Mouse (Mus musculus): Measurements from ENCODE around the gene Pygo2. TPM values are rescaled to one million over a fixed set of nuclear protein-coding genes. Genes with fewer than 3 reads are reported as not detected.

Pygo2 gene
- total RNA-seq, 2 experiments from 2014 or later: 5.6 to 11.5 TPM

Other genes starting within 250 kb of the Pygo2 start
- gene Fam189b, start 247.1 kb upstream of the Pygo2 start, total RNA-seq (2015; ENCODE audit: low replicate concordance): 3.3 and 18.6 TPM in 2 replicates
- 1.8 TPM in 1 of 2 replicates, not detected in the other for gene Fam189b, start 247.1 kb upstream of the Pygo2 start, total RNA-seq (2017; ENCODE audit: low replicate concordance)
- gene Gba, start 227.3 kb upstream of the Pygo2 start, total RNA-seq (2015; ENCODE audit: low replicate concordance): 11.1 and 18.8 TPM in 2 replicates
- gene Gba, start 227.3 kb upstream of the Pygo2 start, total RNA-seq (2017; ENCODE audit: low replicate concordance): 12.9 and 13.2 TPM in 2 replicates
- gene Thbs3, start 215.0 kb upstream of the Pygo2 start, total RNA-seq (2015; ENCODE audit: low replicate concordance): not detected in 2 replicates
- gene Thbs3, start 215.0 kb upstream of the Pygo2 start, total RNA-seq (2017; ENCODE audit: low replicate concordance): 1.7 TPM in 1 of 2 replicates, not detected in the other
- gene Mtx1, start 203.1 kb upstream of the Pygo2 start, total RNA-seq (2015; ENCODE audit: low replicate concordance): 4.0 and 13.4 TPM in 2 replicates
- 8.6 and 13.4 TPM in 2 replicates for gene Mtx1, start 203.1 kb upstream of the Pygo2 start, total RNA-seq (2017; ENCODE audit: low replicate concordance)
- gene Muc1, start 201.2 kb upstream of the Pygo2 start, total RNA-seq (2015; ENCODE audit: low replicate concordance): not detected in 2 replicates
- not detected in 2 replicates for gene Muc1, start 201.2 kb upstream of the Pygo2 start, total RNA-seq (2017; ENCODE audit: low replicate concordance)
- 47.0 and 49.8 TPM in 2 replicates for gene Krtcap2, start 184.2 kb upstream of the Pygo2 start, total RNA-seq (2015; ENCODE audit: low replicate concordance)
- 17.8 and 31.8 TPM in 2 replicates for gene Krtcap2, start 184.2 kb upstream of the Pygo2 start, total RNA-seq (2017; ENCODE audit: low replicate concordance)
- not detected in 2 replicates for gene Trim46, start 183.9 kb upstream of the Pygo2 start, total RNA-seq (2015; ENCODE audit: low replicate concordance)
- gene Trim46, start 183.9 kb upstream of the Pygo2 start, total RNA-seq (2017; ENCODE audit: low replicate concordance): not detected in 2 replicates
- 16.1 and 42.3 TPM in 2 replicates for gene Dpm3, start 170.9 kb upstream of the Pygo2 start, total RNA-seq (2015; ENCODE audit: low replicate concordance)
- gene Dpm3, start 170.9 kb upstream of the Pygo2 start, total RNA-seq (2017; ENCODE audit: low replicate concordance): 4.3 TPM in 1 of 2 replicates, not detected in the other
- gene Slc50a1, start 159.6 kb upstream of the Pygo2 start, total RNA-seq (2015; ENCODE audit: low replicate concordance): 8.8 and 12.9 TPM in 2 replicates
- gene Slc50a1, start 159.6 kb upstream of the Pygo2 start, total RNA-seq (2017; ENCODE audit: low replicate concordance): 10.9 and 11.5 TPM in 2 replicates
- gene Efna1, start 149.1 kb upstream of the Pygo2 start, total RNA-seq (2015; ENCODE audit: low replicate concordance): not detected in 2 replicates
- not detected in 2 replicates for gene Efna1, start 149.1 kb upstream of the Pygo2 start, total RNA-seq (2017; ENCODE audit: low replicate concordance)
- gene Efna3, start 107.2 kb upstream of the Pygo2 start, total RNA-seq (2015; ENCODE audit: low replicate concordance): not detected in 2 replicates
- gene Efna3, start 107.2 kb upstream of the Pygo2 start, total RNA-seq (2017; ENCODE audit: low replicate concordance): not detected in 2 replicates
- gene Efna4, start 92.2 kb upstream of the Pygo2 start, total RNA-seq (2015; ENCODE audit: low replicate concordance): not detected in 2 replicates
- not detected in 2 replicates for gene Efna4, start 92.2 kb upstream of the Pygo2 start, total RNA-seq (2017; ENCODE audit: low replicate concordance)
- gene Adam15, start 80.2 kb upstream of the Pygo2 start, total RNA-seq (2015; ENCODE audit: low replicate concordance): 25.3 and 34.2 TPM in 2 replicates
- gene Adam15, start 80.2 kb upstream of the Pygo2 start, total RNA-seq (2017; ENCODE audit: low replicate concordance): 5.0 and 14.1 TPM in 2 replicates
- gene Dcst2, start 68.2 kb upstream of the Pygo2 start, total RNA-seq (2015; ENCODE audit: low replicate concordance): not detected in 2 replicates
- gene Dcst2, start 68.2 kb upstream of the Pygo2 start, total RNA-seq (2017; ENCODE audit: low replicate concordance): not detected in 2 replicates
- not detected in 2 replicates for gene Dcst1, start 65.0 kb upstream of the Pygo2 start, total RNA-seq (2015; ENCODE audit: low replicate concordance)
- not detected in 2 replicates for gene Dcst1, start 65.0 kb upstream of the Pygo2 start, total RNA-seq (2017; ENCODE audit: low replicate concordance)
- gene Zbtb7b, start 35.4 kb upstream of the Pygo2 start, total RNA-seq (2015; ENCODE audit: low replicate concordance): 5.8 and 7.7 TPM in 2 replicates
- gene Zbtb7b, start 35.4 kb upstream of the Pygo2 start, total RNA-seq (2017; ENCODE audit: low replicate concordance): 5.4 and 15.2 TPM in 2 replicates
- 0.63 and 3.7 TPM in 2 replicates for gene Lenep, start 27.4 kb upstream of the Pygo2 start, total RNA-seq (2015; ENCODE audit: low replicate concordance)
- 0.17 TPM in 1 of 2 replicates, not detected in the other for gene Lenep, start 27.4 kb upstream of the Pygo2 start, total RNA-seq (2017; ENCODE audit: low replicate concordance)
- gene Flad1, start 18.3 kb upstream of the Pygo2 start, total RNA-seq (2015; ENCODE audit: low replicate concordance): 2.1 and 6.3 TPM in 2 replicates
- 1.8 and 3.1 TPM in 2 replicates for gene Flad1, start 18.3 kb upstream of the Pygo2 start, total RNA-seq (2017; ENCODE audit: low replicate concordance)
- gene Cks1b, start 11.8 kb upstream of the Pygo2 start, total RNA-seq (2015; ENCODE audit: low replicate concordance): 67.9 and 79.9 TPM in 2 replicates
- gene Cks1b, start 11.8 kb upstream of the Pygo2 start, total RNA-seq (2017; ENCODE audit: low replicate concordance): 37.4 and 42.1 TPM in 2 replicates
- gene Shc1, start 11.8 kb upstream of the Pygo2 start, total RNA-seq (2015; ENCODE audit: low replicate concordance): 14.4 and 25.2 TPM in 2 replicates
- gene Shc1, start 11.8 kb upstream of the Pygo2 start, total RNA-seq (2017; ENCODE audit: low replicate concordance): 21.3 and 24.1 TPM in 2 replicates
- 3.8 and 4.2 TPM in 2 replicates for gene Pbxip1, start 6.5 kb downstream of the Pygo2 start, total RNA-seq (2015; ENCODE audit: low replicate concordance)
- gene Pbxip1, start 6.5 kb downstream of the Pygo2 start, total RNA-seq (2017; ENCODE audit: low replicate concordance): 6.2 and 8.6 TPM in 2 replicates
- gene Pmvk, start 24.3 kb downstream of the Pygo2 start, total RNA-seq (2015; ENCODE audit: low replicate concordance): 5.4 and 8.1 TPM in 2 replicates
- 6.6 and 10.1 TPM in 2 replicates for gene Pmvk, start 24.3 kb downstream of the Pygo2 start, total RNA-seq (2017; ENCODE audit: low replicate concordance)
- not detected in 2 replicates for gene Kcnn3, start 90.0 kb downstream of the Pygo2 start, total RNA-seq (2015; ENCODE audit: low replicate concordance)
- 0.26 TPM in 1 of 2 replicates, not detected in the other for gene Kcnn3, start 90.0 kb downstream of the Pygo2 start, total RNA-seq (2017; ENCODE audit: low replicate concordance)

All from erythroblast, adult 5-6 weeks (primary cell).